Mouse (Mus musculus): ENCODE measurements around the gene Psmd12. TPM values are rescaled to one million over a fixed set of nuclear protein-coding genes. Genes with fewer than 3 reads are reported as not detected.
"Not testable (repeated sequence)": the region's sequence is repeated elsewhere in the genome, so short reads cannot be mapped to it uniquely, and the experiment has no call there.

Gene Psmd12
- polyA plus RNA-seq, 1 experiment from 2014 or later: 173 TPM

- no peaks in the 10 kb centered on the region for H3K9me3 ChIP-seq
- WGBS: 95% methylated on average over 3 of the region's 3 CpGs
- peaks cover 20% of the 10 kb centered on the region for H3K4me1 ChIP-seq (replicated peaks)
- no peaks in the 10 kb centered on the region for H3K27me3 ChIP-seq
- no peak overlapping the region for H3K9ac ChIP-seq
- peaks cover 45% of the 10 kb centered on the region for H3K36me3 ChIP-seq
- ATAC-seq (ENCODE audit: low read depth): no peak
- no peak overlapping the region for H3K4me3 ChIP-seq
- no peak overlapping the region for H3K4me2 ChIP-seq
- no peak overlapping the region for H3K27ac ChIP-seq (replicated peaks)
These were observed 5.1 kb downstream of the Psmd12 start for GRCm38 (mm10) chr11:107484341-107484740.

GRCm38 (mm10) chr11:107502801-107503200, 23.5 kb downstream of the Psmd12 start:
- Histone ChIP-seq H3K4me1 (replicated peaks) (no peaks in the 10 kb centered on the region), H3K27ac (replicated peaks) (no peak overlapping the region), H3K4me2 (no peak overlapping the region), H3K36me3 (peaks cover 39% of the 10 kb centered on the region), H3K9me3 (no peaks in the 10 kb centered on the region), H3K27me3 (no peaks in the 10 kb centered on the region), H3K4me3 (no peak overlapping the region), H3K9ac (no peak overlapping the region)
- ATAC-seq (ENCODE audit: low read depth): no peak
- 87% methylated on average over 8 of the region's 8 CpGs for WGBS

GRCm38 (mm10) chr11:107504364-107504763, 25.1 kb downstream of the Psmd12 start:
- not testable (repeated sequence) for H3K4me1 ChIP-seq (replicated peaks); H3K27ac ChIP-seq (replicated peaks); H3K27me3 ChIP-seq; H3K4me2 ChIP-seq; H3K9me3 ChIP-seq; H3K9ac ChIP-seq; H3K4me3 ChIP-seq; ATAC-seq (ENCODE audit: low read depth)
- 94% methylated on average over 3 of the region's 4 CpGs for WGBS
- peaks cover 24% of the 10 kb centered on the region; the same call in 1 of the 2 replicates for H3K36me3 ChIP-seq

- Histone ChIP-seq H3K36me3 (peaks cover 13% of the 10 kb centered on the region; the same call in 1 of the 2 replicates), H3K4me3 (no peak overlapping the region), H3K9me3 (no peaks in the 10 kb centered on the region), H3K27me3 (peaks cover 6% of the 10 kb centered on the region; the same call in 1 of the 2 replicates), H3K4me1 (replicated peaks) (peaks cover 18% of the 10 kb centered on the region), H3K4me2 (no peak overlapping the region), H3K9ac (no peak overlapping the region), H3K27ac (replicated peaks) (no peak overlapping the region)
- no peak for ATAC-seq (ENCODE audit: low read depth)
- WGBS: 73% methylated on average over 1 of the region's 1 CpGs
These were observed 27.0 kb downstream of the Psmd12 start for GRCm38 (mm10) chr11:107506260-107506659.

- Histone ChIP-seq H3K4me3 (no peak overlapping the region), H3K9me3 (no peaks in the 10 kb centered on the region), H3K4me2 (peak overlapping the region; percentile 31), H3K27me3 (peaks cover 6% of the 10 kb centered on the region; the same call in 1 of the 2 replicates), H3K9ac (no peak overlapping the region; the same call in 1 of the 2 replicates), H3K4me1 (replicated peaks) (peaks cover 18% of the 10 kb centered on the region), H3K27ac (replicated peaks) (no peak overlapping the region), H3K36me3 (no peaks in the 10 kb centered on the region)
- 19% methylated on average over 11 of the region's 11 CpGs for WGBS
- ATAC-seq (ENCODE audit: low read depth): peak; percentile 42; the same call in 1 of the 2 replicates
These were observed 30.5 kb downstream of the Psmd12 start for GRCm38 (mm10) chr11:107509631-107510338.

- no peaks in the 10 kb centered on the region for H3K36me3 ChIP-seq
These were observed 31.3 kb downstream of the Psmd12 start for GRCm38 (mm10) chr11:107510362-107511269.

GRCm38 (mm10) chr11:107511954-107512353, 32.7 kb downstream of the Psmd12 start:
- WGBS: 49% methylated on average over 5 of the region's 5 CpGs
- not testable (repeated sequence) for H3K9me3 ChIP-seq; ATAC-seq (ENCODE audit: low read depth); H3K9ac ChIP-seq; H3K27ac ChIP-seq (replicated peaks); H3K4me2 ChIP-seq; H3K36me3 ChIP-seq; H3K27me3 ChIP-seq; H3K4me3 ChIP-seq
- H3K4me1 ChIP-seq (replicated peaks): peaks cover 18% of the 10 kb centered on the region

More at GRCm38 (mm10) chr11:107510362-107511269, 31.3 kb downstream of the Psmd12 start:
- peaks cover 6% of the 10 kb centered on the region; the same call in 1 of the 2 replicates for H3K27me3 ChIP-seq
- 8% methylated on average over 18 of the region's 18 CpGs for WGBS
- peak overlapping the region; percentile 37 for H3K4me2 ChIP-seq
- H3K27ac ChIP-seq (replicated peaks): no peak overlapping the region
- ATAC-seq (ENCODE audit: low read depth): no peak
- H3K4me1 ChIP-seq (replicated peaks): peaks cover 18% of the 10 kb centered on the region
- no peaks in the 10 kb centered on the region for H3K9me3 ChIP-seq
- no peak overlapping the region for H3K4me3 ChIP-seq
- H3K9ac ChIP-seq: peak overlapping the region; percentile 38; the same call in 1 of the 2 replicates

- peaks cover 6% of the 10 kb centered on the region; the same call in 1 of the 2 replicates for H3K27me3 ChIP-seq
- H3K4me2 ChIP-seq: no peak overlapping the region
- no peak overlapping the region for H3K9ac ChIP-seq
- H3K4me1 ChIP-seq (replicated peaks): peaks cover 18% of the 10 kb centered on the region
- no peak for ATAC-seq (ENCODE audit: low read depth)
- 78% methylated on average over 10 of the region's 10 CpGs for WGBS
- no peak overlapping the region for H3K4me3 ChIP-seq
- H3K36me3 ChIP-seq: no peaks in the 10 kb centered on the region
- no peaks in the 10 kb centered on the region for H3K9me3 ChIP-seq
- no peak overlapping the region for H3K27ac ChIP-seq (replicated peaks)
These were observed 33.8 kb downstream of the Psmd12 start for GRCm38 (mm10) chr11:107513047-107513446.

- H3K9me3 ChIP-seq: no peaks in the 10 kb centered on the region
- ATAC-seq (ENCODE audit: low read depth): no peak
- WGBS: 85% methylated on average over 2 of the region's 2 CpGs
- H3K27me3 ChIP-seq: no peaks in the 10 kb centered on the region
- no peak overlapping the region for H3K9ac ChIP-seq
- H3K4me3 ChIP-seq: no peak overlapping the region
- no peak overlapping the region for H3K4me2 ChIP-seq
- no peaks in the 10 kb centered on the region for H3K36me3 ChIP-seq
- no peaks in the 10 kb centered on the region for H3K4me1 ChIP-seq (replicated peaks)
- H3K27ac ChIP-seq (replicated peaks): no peak overlapping the region
These were observed 37.1 kb downstream of the Psmd12 start for GRCm38 (mm10) chr11:107516387-107516786.

GRCm38 (mm10) chr11:107518645-107519429, 39.6 kb downstream of the Psmd12 start:
- Histone ChIP-seq H3K27me3 (no peaks in the 10 kb centered on the region), H3K9ac (no peak overlapping the region), H3K4me3 (no peak overlapping the region), H3K4me1 (replicated peaks) (no peaks in the 10 kb centered on the region), H3K36me3 (no peaks in the 10 kb centered on the region), H3K9me3 (no peaks in the 10 kb centered on the region), H3K4me2 (no peak overlapping the region), H3K27ac (replicated peaks) (no peak overlapping the region)
- 87% methylated on average over 5 of the region's 5 CpGs for WGBS
- ATAC-seq (ENCODE audit: low read depth): no peak

- 65% methylated on average over 1 of the region's 1 CpGs for WGBS
- H3K27me3 ChIP-seq: no peaks in the 10 kb centered on the region
- no peak overlapping the region for H3K4me3 ChIP-seq
- H3K4me1 ChIP-seq (replicated peaks): no peaks in the 10 kb centered on the region
- no peak overlapping the region for H3K27ac ChIP-seq (replicated peaks)
- no peaks in the 10 kb centered on the region for H3K9me3 ChIP-seq
- no peak for ATAC-seq (ENCODE audit: low read depth)
- no peaks in the 10 kb centered on the region for H3K36me3 ChIP-seq
- H3K9ac ChIP-seq: no peak overlapping the region
- no peak overlapping the region for H3K4me2 ChIP-seq
These were observed 41.9 kb downstream of the Psmd12 start for GRCm38 (mm10) chr11:107521153-107521552.

All from neural tube, embryonic 13.5 days (tissue).